In the genomic region with DNA sequence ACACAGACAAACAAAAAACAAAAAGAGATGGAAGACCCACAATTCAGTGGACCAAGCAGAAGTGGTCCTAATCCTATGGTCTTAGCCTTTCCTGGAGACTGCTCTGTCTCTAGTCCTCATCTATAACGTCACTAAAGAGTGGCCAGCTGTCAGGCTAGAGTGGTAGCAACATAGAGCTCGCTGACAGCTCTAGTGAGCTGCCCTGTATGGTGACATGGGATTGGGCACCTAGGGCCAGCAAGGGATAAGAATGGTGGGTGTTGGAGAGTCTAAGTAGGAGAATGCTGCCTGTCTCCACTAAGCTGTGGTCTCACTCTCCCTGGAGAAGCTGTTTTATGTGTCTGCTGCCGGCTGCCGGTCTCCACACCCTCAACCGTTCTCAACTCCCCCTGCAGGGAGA, we compare ENCODE assay signal across 13 mouse cellular contexts. TPM values are rescaled to one million over a fixed set of nuclear protein-coding genes. Genes with fewer than 3 reads are reported as not detected.
DNase-seq lines count a peak whose midpoint lies in the region; ATAC-seq and TF ChIP-seq lines count a peak whose summit lies in the region.
"Had no signal": no experiment of that assay in that cellular context is flagged by ENCODE, and none has a peak within 500 bp of the region (broad histone marks: within the 10 kb centered on the region; RNA-seq: fewer than 3 reads in every experiment).

No protein-coding gene starts in this region.

- H3K36me3 ChIP-seq in heart, embryonic 11.5 days (ENCODE audit: control insufficient read depth, insufficient read depth, low read length), result no peaks in the 10 kb centered on the region
- H3K36me3 ChIP-seq in limb, embryonic 14.5 days (ENCODE audit: control insufficient read depth, insufficient read depth, low read length), result peaks cover 24% of the 10 kb centered on the region
- no peaks in the 10 kb centered on the region for H3K36me3 ChIP-seq in stomach, embryonic 16.5 days (ENCODE audit: control insufficient read depth, insufficient read depth, low read length)

- H3K4me1 ChIP-seq in heart, embryonic 11.5 days (ENCODE audit: control insufficient read depth, insufficient read depth, low read length), result peaks cover 10% of the 10 kb centered on the region
- peaks cover 10% of the 10 kb centered on the region; the same call in 1 of the 2 replicates for H3K4me1 ChIP-seq in limb, embryonic 14.5 days (ENCODE audit: control insufficient read depth, insufficient read depth, low read length)
- peaks cover 7% of the 10 kb centered on the region for H3K4me1 ChIP-seq in stomach, embryonic 16.5 days (ENCODE audit: control insufficient read depth, insufficient read depth, low read length)

- no peaks in the 10 kb centered on the region for H3K27me3 ChIP-seq in heart, embryonic 11.5 days (ENCODE audit: control insufficient read depth, insufficient read depth, low read length)
- H3K27me3 ChIP-seq in limb, embryonic 14.5 days (ENCODE audit: control insufficient read depth, insufficient read depth, low read length), result no peaks in the 10 kb centered on the region
- H3K27me3 ChIP-seq in stomach, embryonic 16.5 days (ENCODE audit: control insufficient read depth, insufficient read depth, low read length), result no peaks in the 10 kb centered on the region

- no peak overlapping the region for H3K9ac ChIP-seq in heart, embryonic 11.5 days (ENCODE audit: low read depth, low read length)
- no peak overlapping the region for H3K9ac ChIP-seq in limb, embryonic 14.5 days (ENCODE audit: low read depth, low read length, severe bottlenecking)
- H3K9ac ChIP-seq in stomach, embryonic 16.5 days (ENCODE audit: low read length), result no peak overlapping the region

- H3K4me3 ChIP-seq in heart, embryonic 11.5 days (ENCODE audit: low read depth, low read length), result 0 out of 2 replicates have a peak overlapping the region, but pooled peaks have one; percentile 14
- no peak overlapping the region for H3K4me3 ChIP-seq in limb, embryonic 14.5 days (replicated peaks; ENCODE audit: low read length)
- H3K4me3 ChIP-seq in stomach, embryonic 16.5 days (replicated peaks; ENCODE audit: low read length), result no peak overlapping the region

- no peaks in the 10 kb centered on the region for H3K9me3 ChIP-seq in heart, embryonic 11.5 days (replicated peaks; ENCODE audit: control insufficient read depth, low read length)
- no peaks in the 10 kb centered on the region for H3K9me3 ChIP-seq in limb, embryonic 14.5 days (ENCODE audit: control insufficient read depth, low read length)
- H3K9me3 ChIP-seq in stomach, embryonic 16.5 days (replicated peaks; ENCODE audit: control insufficient read depth, low read length), result no peaks in the 10 kb centered on the region

- TF ChIP-seq POLR2A in limb, embryonic 14.5 days (IDR thresholded peaks at IDR 0.05; ENCODE audit: borderline replicate concordance, extremely low read depth, insufficient read depth, insufficient read length), result no peak

- 22% methylated on average over 5 of the region's 5 CpGs for WGBS in heart, embryonic 11.5 days (ENCODE audit: insufficient replicate concordance)
- 24% methylated on average over 5 of the region's 5 CpGs for WGBS in limb, embryonic 14.5 days
- WGBS in stomach, embryonic 16.5 days, result 19% methylated on average over 5 of the region's 5 CpGs

- peak overlapping the region; percentile 52 for H3K4me2 ChIP-seq in heart, embryonic 11.5 days
- H3K4me2 ChIP-seq in limb, embryonic 14.5 days (replicated peaks; ENCODE audit: low read depth, low read length, severe bottlenecking), result peak overlapping the region; percentile 29
- H3K4me2 ChIP-seq in stomach, embryonic 16.5 days (ENCODE audit: low read depth, low read length), result peak overlapping the region; percentile 30; the same call in 1 of the 2 replicates

- no peak for ATAC-seq in heart, embryonic 11.5 days (replicated peaks; ENCODE audit: insufficient number of reproducible peaks, low FRiP score, low TSS enrichment)
- ATAC-seq in limb, embryonic 14.5 days (ENCODE audit: low FRiP score, low read depth), result no peak
- ATAC-seq in stomach, embryonic 16.5 days (ENCODE audit: insufficient read depth, low FRiP score), result 0 out of 2 replicates have a peak, but pooled peaks have one; percentile 33

- no peak overlapping the region for H3K27ac ChIP-seq in heart, embryonic 11.5 days (ENCODE audit: low read depth, low read length)
- no peak overlapping the region for H3K27ac ChIP-seq in limb, embryonic 14.5 days (replicated peaks; ENCODE audit: low read depth, low read length)
- H3K27ac ChIP-seq in stomach, embryonic 16.5 days (ENCODE audit: low read length), result no peak overlapping the region
- H3K27ac ChIP-seq: macrophage had no signal

- no peak for DNase-seq in heart, postnatal 4 days
- DNase-seq in retina, embryonic 14.5 days (ENCODE audit: low spot score), result peak; percentile 12
- no peak for DNase-seq in retina, postnatal 1 day
- DNase-seq in limb, embryonic 14.5 days (ENCODE audit: low spot score), result no peak
- DNase-seq in MN1 (ENCODE audit: low spot score), result no peak
- no peak for DNase-seq in kidney, adult 8-10 months
- DNase-seq: adrenal gland, postnatal 25 days had no signal

RNA-seq across cellular contexts. Expression of a gene that starts 5.9 kb away (rescaled TPM):
- polyA plus RNA-seq in heart, embryonic 11.5 days (2014; fragmentation: Nextera tagmentation; extraction: Ambion mirVana), result 0.40 and 0.56 TPM in 2 replicates
- total RNA-seq in heart, postnatal 4 days (2021), result under 1 TPM; 0.43 TPM
- polyA plus RNA-seq in limb, embryonic 14.5 days (2012; rRNA removed), result 0.24 and 0.47 TPM in 2 replicates
- not detected in 2 replicates for polyA plus RNA-seq in limb, embryonic 14.5 days (2014; fragmentation: Nextera tagmentation; extraction: Ambion mirVana)
- polyA plus RNA-seq in stomach, embryonic 16.5 days (2015; fragmentation: Nextera tagmentation; extraction: Ambion mirVana), result 0.09 and 0.26 TPM in 2 replicates
- total RNA-seq: adrenal gland, postnatal 25 days; left cerebral cortex, postnatal 10 days had no signal
- polyA plus RNA-seq: cerebellum, adult 2 months; frontal cortex, adult 2 months; macrophage had no signal

RNA-seq across cellular contexts. Expression of a gene that starts 18.2 kb away (rescaled TPM):
- 5.0 and 6.2 TPM in 2 replicates for polyA plus RNA-seq in heart, embryonic 11.5 days (2014; fragmentation: Nextera tagmentation; extraction: Ambion mirVana)
- total RNA-seq in heart, postnatal 4 days (2021), result 1 to 10 TPM; 1.3 to 1.9 TPM
- 23.7 and 26.6 TPM in 2 replicates for polyA plus RNA-seq in limb, embryonic 14.5 days (2012; rRNA removed)
- 12.0 and 13.3 TPM in 2 replicates for polyA plus RNA-seq in limb, embryonic 14.5 days (2014; fragmentation: Nextera tagmentation; extraction: Ambion mirVana)
- 6.1 and 6.8 TPM in 2 replicates for polyA plus RNA-seq in stomach, embryonic 16.5 days (2015; fragmentation: Nextera tagmentation; extraction: Ambion mirVana)

RNA-seq across cellular contexts. Expression of a gene that starts 40.7 kb away (rescaled TPM):
- not detected in 2 replicates for polyA plus RNA-seq in heart, embryonic 11.5 days (2014; fragmentation: Nextera tagmentation; extraction: Ambion mirVana)
- not detected for total RNA-seq in heart, postnatal 4 days (2021)
- 0.35 and 0.40 TPM in 2 replicates for polyA plus RNA-seq in limb, embryonic 14.5 days (2012; rRNA removed)
- not detected in 2 replicates for polyA plus RNA-seq in limb, embryonic 14.5 days (2014; fragmentation: Nextera tagmentation; extraction: Ambion mirVana)
- not detected in 2 replicates for polyA plus RNA-seq in stomach, embryonic 16.5 days (2015; fragmentation: Nextera tagmentation; extraction: Ambion mirVana)
- total RNA-seq: adrenal gland, postnatal 25 days had no signal
- polyA plus RNA-seq: macrophage had no signal

RNA-seq across cellular contexts. Expression of a gene that starts 45.9 kb away (rescaled TPM):
- 33.4 and 38.7 TPM in 2 replicates for polyA plus RNA-seq in heart, embryonic 11.5 days (2014; fragmentation: Nextera tagmentation; extraction: Ambion mirVana)
- total RNA-seq in heart, postnatal 4 days (2021), result 10 to 100 TPM; 40.0 to 41.1 TPM
- 101 and 118 TPM in 2 replicates for polyA plus RNA-seq in limb, embryonic 14.5 days (2012; rRNA removed)
- 59.3 and 60.1 TPM in 2 replicates for polyA plus RNA-seq in limb, embryonic 14.5 days (2014; fragmentation: Nextera tagmentation; extraction: Ambion mirVana)
- 99.0 and 116 TPM in 2 replicates for polyA plus RNA-seq in stomach, embryonic 16.5 days (2015; fragmentation: Nextera tagmentation; extraction: Ambion mirVana)

RNA-seq across cellular contexts. Expression of a gene that starts 45.9 kb away (rescaled TPM):
- 10.0 and 11.3 TPM in 2 replicates for polyA plus RNA-seq in heart, embryonic 11.5 days (2014; fragmentation: Nextera tagmentation; extraction: Ambion mirVana)
- total RNA-seq in heart, postnatal 4 days (2021), result 1 to 10 TPM; 3.7 to 4.8 TPM
- polyA plus RNA-seq in limb, embryonic 14.5 days (2012; rRNA removed), result 12.8 and 15.3 TPM in 2 replicates
- 11.9 and 14.1 TPM in 2 replicates for polyA plus RNA-seq in limb, embryonic 14.5 days (2014; fragmentation: Nextera tagmentation; extraction: Ambion mirVana)
- 17.5 and 18.3 TPM in 2 replicates for polyA plus RNA-seq in stomach, embryonic 16.5 days (2015; fragmentation: Nextera tagmentation; extraction: Ambion mirVana)
